18 mouse cellular contexts compared by ENCODE assay signal in the genomic region with DNA sequence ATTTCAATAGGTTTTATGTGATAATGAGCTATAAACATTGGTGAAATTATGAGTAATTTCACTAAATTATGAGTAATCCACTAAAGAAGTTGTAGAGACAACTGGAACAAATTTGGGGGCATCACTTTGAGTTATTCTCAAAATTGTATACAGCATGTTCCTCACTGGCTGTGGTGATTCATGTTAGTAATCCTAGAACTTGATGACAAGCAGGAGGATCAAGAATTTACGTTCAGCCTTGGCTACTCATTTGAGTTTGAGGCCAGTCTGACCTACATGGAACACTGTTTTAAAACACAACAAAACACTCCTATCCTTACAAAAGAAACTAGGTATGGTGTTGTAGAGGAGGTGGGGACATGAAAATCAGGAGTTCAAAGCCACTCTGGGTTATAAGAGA. TPM values are rescaled to one million over a fixed set of nuclear protein-coding genes. Genes with fewer than 3 reads are reported as not detected.
DNase-seq lines count a peak whose midpoint lies in the region.
"Had no signal": no experiment of that assay in that cellular context is flagged by ENCODE, and none has a peak within 500 bp of the region (broad histone marks: within the 10 kb centered on the region; RNA-seq: fewer than 3 reads in every experiment).

No protein-coding gene starts in this region.

- peak; percentile 72 for DNase-seq in 3T3-L1 (ENCODE audit: low read depth, low spot score)
- DNase-seq in NIH3T3 (ENCODE audit: low read depth): peak; percentile 75
- no peak for DNase-seq in left cerebral cortex, adult 18-20 months (ENCODE audit: low spot score in 2 of 2)
- no peak for DNase-seq in cerebellum, adult 9-11 months
- DNase-seq: adrenal gland, adult 2 months; adrenal gland, adult 8-10 months; adrenal gland, postnatal 10 days; adrenal gland, postnatal 14 days; adrenal gland, postnatal 25 days; adrenal gland, postnatal 36 days; B cell, adult 2 months; cerebellum, adult 11 months; cerebellum, adult 11-12 months; cerebellum, adult 18-20 months; cerebellum, adult 2 months; cerebellum, adult 8-10 months had no signal

RNA-seq across cellular contexts. Expression of a gene that starts 35.1 kb away (rescaled TPM):
- 10 to 100 TPM; 21.1 to 22.5 TPM for total RNA-seq in left cerebral cortex, adult 18-20 months (2021)
- total RNA-seq: adrenal gland, postnatal 25 days; CH12.LX; MEL had no signal

Comparison
In these comparisons a context has a peak if more than half of its experiments do, and no peak if none do; other contexts are left out.
1. DNase-seq: peak in 3T3-L1 (single experiment) and NIH3T3 (single experiment); none in left cerebral cortex, adult 18-20 months (0 of 2) and cerebellum, adult 9-11 months (single experiment).